Mouse (Mus musculus): ENCODE data around the gene Gm49776. TPM values are rescaled to one million over a fixed set of nuclear protein-coding genes. Genes with fewer than 3 reads are reported as not detected.
"Not testable (repeated sequence)": the region's sequence is repeated elsewhere in the genome, so short reads cannot be mapped to it uniquely, and the experiment has no call there.

The Gm49776 gene
- polyA plus RNA-seq (2012; rRNA removed) (0.53 TPM in 1 of 2 replicates, not detected in the other), polyA plus RNA-seq (2014; fragmentation: Nextera tagmentation; extraction: Ambion mirVana) (3.4 TPM in 1 of 2 replicates, not detected in the other)

DNA sequence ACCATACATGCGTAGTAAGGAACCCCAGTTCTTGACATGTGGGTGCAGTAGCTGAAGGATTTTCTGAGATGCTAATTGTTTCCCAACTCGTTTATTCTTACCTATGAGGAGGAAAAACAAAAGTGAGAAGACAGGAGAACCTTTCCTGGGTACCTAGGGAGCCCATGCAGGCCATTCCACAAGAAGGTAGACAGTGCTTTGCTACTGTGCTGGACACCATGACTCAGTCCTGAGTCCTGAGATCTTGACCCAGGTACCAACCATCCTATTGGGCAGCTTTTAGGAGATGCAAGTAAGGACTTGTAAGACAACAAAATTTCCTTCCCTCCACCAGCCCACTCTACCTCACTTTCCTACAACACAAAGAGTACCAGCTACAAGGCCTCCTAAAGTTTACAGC lies at the start of gene Gm49776:
TSS of gene Gm49776 (minus strand) at position 101 of the 400 bp plus-strand sequence.
- WGBS, result 96% methylated on average over 2 of the region's 2 CpGs
- Histone ChIP-seq H3K27ac (replicated peaks; ENCODE audit: low read depth, low read length) (no peak within 1 kb of the TSS), H3K36me3 (ENCODE audit: control insufficient read depth, insufficient read depth, low read length) (peaks cover 93% of the 10 kb centered on the region), H3K9me3 (ENCODE audit: control insufficient read depth, low read length) (no peaks in the 10 kb centered on the region), H3K4me2 (replicated peaks; ENCODE audit: low read depth, low read length, severe bottlenecking) (no peak within 1 kb of the TSS), H3K9ac (ENCODE audit: low read depth, low read length, severe bottlenecking) (no peak within 1 kb of the TSS), H3K4me3 (replicated peaks; ENCODE audit: low read length) (no peak within 1 kb of the TSS), H3K27me3 (ENCODE audit: control insufficient read depth, insufficient read depth, low read length) (no peaks in the 10 kb centered on the region), H3K4me1 (ENCODE audit: control insufficient read depth, insufficient read depth, low read length) (no peaks in the 10 kb centered on the region)
- DNase-seq (ENCODE audit: low spot score), result no peak
- no peak for ATAC-seq (ENCODE audit: low FRiP score, low read depth)
- TF ChIP-seq POLR2A (IDR thresholded peaks at IDR 0.05; ENCODE audit: borderline replicate concordance, extremely low read depth, insufficient read depth, insufficient read length), result no peak

DNA sequence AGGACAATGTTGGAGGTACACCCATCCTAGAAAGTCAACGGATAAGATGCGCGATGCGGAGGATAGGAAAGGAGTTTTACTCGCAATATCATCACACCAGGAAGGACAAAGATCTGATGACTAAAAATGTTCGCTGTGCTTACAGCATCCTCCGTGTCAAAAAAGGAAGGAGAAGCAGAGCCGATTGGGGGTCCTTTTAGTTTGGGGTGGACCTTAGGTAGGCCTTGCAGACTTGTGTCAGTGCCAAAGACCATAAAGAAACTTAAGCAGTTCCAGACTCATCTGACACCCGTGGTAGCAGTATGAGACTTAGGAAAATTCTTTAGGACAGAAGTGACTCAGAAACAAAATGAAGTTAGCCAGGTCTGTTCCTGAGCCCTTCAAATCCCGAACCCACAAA lies 31.5 kb upstream of the Gm49776 start:
- not testable (repeated sequence) for H3K9me3 ChIP-seq (ENCODE audit: control insufficient read depth, low read length); H3K27me3 ChIP-seq (ENCODE audit: control insufficient read depth, insufficient read depth, low read length); DNase-seq (ENCODE audit: low spot score)
- WGBS, result 5% methylated on average over 7 of the region's 10 CpGs
- peak overlapping the region; percentile 65 for H3K27ac ChIP-seq (replicated peaks; ENCODE audit: low read depth, low read length)
- H3K4me1 ChIP-seq (ENCODE audit: control insufficient read depth, insufficient read depth, low read length), result peaks cover 16% of the 10 kb centered on the region; the same call in 1 of the 2 replicates
- ATAC-seq (ENCODE audit: low FRiP score, low read depth), result peak; percentile 30; the same call in 1 of the 2 replicates
- H3K4me2 ChIP-seq (replicated peaks; ENCODE audit: low read depth, low read length, severe bottlenecking), result peak overlapping the region; percentile 32; the same call in 1 of the 2 replicates
- H3K9ac ChIP-seq (ENCODE audit: low read depth, low read length, severe bottlenecking), result peak overlapping the region; percentile 97
- peak overlapping the region; percentile 77 for H3K4me3 ChIP-seq (replicated peaks; ENCODE audit: low read length)
- peaks cover 16% of the 10 kb centered on the region for H3K36me3 ChIP-seq (ENCODE audit: control insufficient read depth, insufficient read depth, low read length)

DNA sequence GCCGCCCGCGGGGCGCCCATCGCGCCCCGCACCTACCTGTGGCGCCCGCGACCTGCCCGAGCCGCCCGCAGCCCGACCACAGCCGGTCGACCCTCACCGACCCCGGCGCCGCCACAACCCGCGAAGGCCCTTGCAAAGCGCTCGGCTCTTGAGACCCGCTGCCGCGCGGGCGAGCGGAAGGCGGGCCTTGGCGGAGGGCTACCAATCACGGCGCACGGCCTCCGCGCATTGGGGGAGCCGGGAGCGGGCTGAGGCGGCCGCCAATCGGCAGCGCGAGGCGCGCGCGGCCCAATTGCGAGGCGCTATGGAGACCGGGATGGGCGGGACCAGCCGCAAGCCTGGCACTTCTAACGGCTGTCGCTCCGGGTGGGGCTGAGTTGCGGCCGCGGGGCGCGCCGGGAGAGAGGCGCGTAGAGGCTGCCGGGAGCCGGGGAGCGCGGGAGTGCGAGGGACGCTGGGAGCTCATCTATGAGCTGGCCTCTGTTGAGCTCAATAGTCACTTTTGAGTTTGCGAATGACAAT lies 31.0 kb upstream of the Gm49776 start, which contains the start of gene Dgcr8:
TSS of gene Dgcr8 (minus strand) at position 180 of the 522 bp plus-strand sequence.
- peak; percentile 78; the same call in 1 of the 2 replicates for TF ChIP-seq POLR2A (IDR thresholded peaks at IDR 0.05; ENCODE audit: borderline replicate concordance, extremely low read depth, insufficient read depth, insufficient read length)
- Histone ChIP-seq H3K4me2 (replicated peaks; ENCODE audit: low read depth, low read length, severe bottlenecking) (peak within 1 kb of the TSS; percentile 66), H3K27ac (replicated peaks; ENCODE audit: low read depth, low read length) (peak within 1 kb of the TSS; percentile 87), H3K9me3 (ENCODE audit: control insufficient read depth, low read length) (no peaks in the 10 kb centered on the region), H3K4me1 (ENCODE audit: control insufficient read depth, insufficient read depth, low read length) (peaks cover 16% of the 10 kb centered on the region; the same call in 1 of the 2 replicates), H3K9ac (ENCODE audit: low read depth, low read length, severe bottlenecking) (peak within 1 kb of the TSS; percentile 97), H3K27me3 (ENCODE audit: control insufficient read depth, insufficient read depth, low read length) (no peaks in the 10 kb centered on the region), H3K4me3 (replicated peaks; ENCODE audit: low read length) (peak within 1 kb of the TSS; percentile 77), H3K36me3 (ENCODE audit: control insufficient read depth, insufficient read depth, low read length) (peaks cover 20% of the 10 kb centered on the region)
- DNase-seq (ENCODE audit: low spot score), result peak; percentile 98
- WGBS, result 0% methylated on average over 31 of the region's 71 CpGs
- peak; percentile 99 for ATAC-seq (ENCODE audit: low FRiP score, low read depth)

DNA sequence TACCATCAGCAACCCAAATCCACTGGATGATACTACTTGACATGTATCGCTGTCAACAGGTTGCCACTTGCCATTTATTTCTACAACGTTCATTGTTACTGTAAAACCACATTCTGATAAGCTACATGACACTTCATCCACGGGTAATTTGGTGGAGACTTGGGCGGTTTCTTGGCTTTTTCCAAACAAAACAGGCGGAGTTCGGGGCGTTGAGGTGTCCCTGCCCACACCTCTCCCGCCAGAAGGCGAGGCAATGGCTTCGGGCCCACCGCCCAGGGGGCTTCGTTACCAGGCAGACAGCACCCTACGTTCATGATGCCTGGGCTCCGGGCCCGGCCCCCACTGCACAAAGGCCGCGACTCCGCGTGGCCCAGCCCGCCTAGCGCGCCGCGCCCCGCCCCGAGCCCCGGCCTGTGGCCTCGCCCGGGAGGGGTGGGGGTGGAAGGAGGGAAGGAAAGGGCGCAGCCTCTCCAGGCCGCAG lies 30.5 kb upstream of the Gm49776 start:
- ATAC-seq (ENCODE audit: low FRiP score, low read depth), result peak; percentile 83
- under 1% methylated on average over 15 of the region's 31 CpGs for WGBS

DNA sequence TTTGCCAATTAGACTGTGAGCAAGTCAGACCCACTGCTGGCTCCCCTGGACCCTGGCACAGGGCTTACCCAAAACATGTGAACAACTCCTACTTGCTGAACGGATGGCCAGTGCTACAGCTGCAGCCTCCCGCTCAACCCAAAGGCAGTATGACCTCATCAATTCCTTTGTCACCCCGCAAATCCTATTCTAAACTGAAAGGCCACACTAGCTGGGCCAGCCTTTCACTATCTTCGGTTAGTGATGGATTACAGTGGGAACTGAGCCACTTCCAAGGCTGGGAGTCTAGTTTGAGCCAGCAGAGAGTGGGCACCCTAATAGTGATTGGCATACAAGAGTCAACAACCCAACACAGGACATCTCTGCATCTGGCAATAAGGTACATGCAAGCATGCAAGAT lies 30.0 kb upstream of the Gm49776 start:
- no peak for ATAC-seq (ENCODE audit: low FRiP score, low read depth)
- no peaks in the 10 kb centered on the region for H3K9me3 ChIP-seq (ENCODE audit: control insufficient read depth, low read length)
- H3K27me3 ChIP-seq (ENCODE audit: control insufficient read depth, insufficient read depth, low read length), result no peaks in the 10 kb centered on the region
- no peak overlapping the region for H3K27ac ChIP-seq (replicated peaks; ENCODE audit: low read depth, low read length)
- TF ChIP-seq POLR2A (IDR thresholded peaks at IDR 0.05; ENCODE audit: borderline replicate concordance, extremely low read depth, insufficient read depth, insufficient read length), result no peak
- no peak for DNase-seq (ENCODE audit: low spot score)
- peak overlapping the region; percentile 77 for H3K4me3 ChIP-seq (replicated peaks; ENCODE audit: low read length)
- peak overlapping the region; percentile 97 for H3K9ac ChIP-seq (ENCODE audit: low read depth, low read length, severe bottlenecking)
- WGBS, result 2% methylated on average over 4 of the region's 4 CpGs
- peaks cover 29% of the 10 kb centered on the region for H3K36me3 ChIP-seq (ENCODE audit: control insufficient read depth, insufficient read depth, low read length)
- H3K4me2 ChIP-seq (replicated peaks; ENCODE audit: low read depth, low read length, severe bottlenecking), result peak overlapping the region; percentile 66
- H3K4me1 ChIP-seq (ENCODE audit: control insufficient read depth, insufficient read depth, low read length), result peaks cover 16% of the 10 kb centered on the region; the same call in 1 of the 2 replicates

More for the DNA sequence above, 30.5 kb upstream of the Gm49776 start:
- DNase-seq (ENCODE audit: low spot score), result peak; percentile 44
- H3K9ac ChIP-seq (ENCODE audit: low read depth, low read length, severe bottlenecking), result peak overlapping the region; percentile 97
- peaks cover 25% of the 10 kb centered on the region for H3K36me3 ChIP-seq (ENCODE audit: control insufficient read depth, insufficient read depth, low read length)
- H3K4me3 ChIP-seq (replicated peaks; ENCODE audit: low read length), result peak overlapping the region; percentile 77
- peak; percentile 8; the same call in 1 of the 2 replicates for TF ChIP-seq POLR2A (IDR thresholded peaks at IDR 0.05; ENCODE audit: borderline replicate concordance, extremely low read depth, insufficient read depth, insufficient read length)
- peak overlapping the region; percentile 87 for H3K27ac ChIP-seq (replicated peaks; ENCODE audit: low read depth, low read length)
- H3K27me3 ChIP-seq (ENCODE audit: control insufficient read depth, insufficient read depth, low read length), result no peaks in the 10 kb centered on the region
- H3K4me1 ChIP-seq (ENCODE audit: control insufficient read depth, insufficient read depth, low read length), result peaks cover 16% of the 10 kb centered on the region; the same call in 1 of the 2 replicates
- H3K9me3 ChIP-seq (ENCODE audit: control insufficient read depth, low read length), result no peaks in the 10 kb centered on the region
- peak overlapping the region; percentile 66 for H3K4me2 ChIP-seq (replicated peaks; ENCODE audit: low read depth, low read length, severe bottlenecking)
